Mouse (Mus musculus): ENCODE results near the gene Asb11. TPM values are rescaled to one million over a fixed set of nuclear protein-coding genes. Genes with fewer than 3 reads are reported as not detected.

The Asb11 gene
- polyA plus RNA-seq, 1 experiment from 2014 or later, result not detected

DNA sequence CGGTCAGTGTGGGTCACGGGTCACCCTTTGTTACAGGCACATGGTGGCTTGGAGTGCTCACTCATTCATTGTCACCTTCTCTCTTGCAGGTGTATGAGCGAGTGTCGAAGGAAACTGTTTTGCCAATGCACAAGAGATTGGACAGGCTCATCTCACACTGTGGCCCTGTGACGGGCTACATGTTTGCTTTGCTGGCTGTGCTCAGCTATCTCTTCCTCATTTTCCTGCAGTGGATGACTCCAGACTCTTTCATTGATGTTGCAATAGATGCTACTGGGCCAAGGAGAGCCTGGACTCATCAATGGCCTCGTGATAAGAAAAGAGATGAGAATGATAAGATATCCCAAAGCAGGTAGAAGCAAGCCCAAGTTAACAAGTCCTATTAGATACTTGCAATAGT, 5.3 kb upstream of the Asb11 start:
- H3K4me3 ChIP-seq (ENCODE audit: low read length), result no peak overlapping the region
- H3K36me3 ChIP-seq (ENCODE audit: control insufficient read depth, insufficient read depth, low read length), result peaks cover 12% of the 10 kb centered on the region; the same call in 1 of the 2 replicates
- WGBS, result 93% methylated on average over 6 of the region's 6 CpGs
- H3K4me2 ChIP-seq (replicated peaks; ENCODE audit: low read depth, low read length), result no peak overlapping the region
- no peak for ATAC-seq (ENCODE audit: low FRiP score, low TSS enrichment)
- H3K9me3 ChIP-seq (ENCODE audit: control insufficient read depth, low read length), result no peaks in the 10 kb centered on the region
- H3K27ac ChIP-seq (ENCODE audit: low read depth, low read length), result no peak overlapping the region
- no peaks in the 10 kb centered on the region for H3K27me3 ChIP-seq (ENCODE audit: control insufficient read depth, insufficient read depth, low read length)
- no peak overlapping the region for H3K9ac ChIP-seq (ENCODE audit: low read depth, low read length)
- no peaks in the 10 kb centered on the region for H3K4me1 ChIP-seq (ENCODE audit: control insufficient read depth, insufficient read depth, low read length)

DNA sequence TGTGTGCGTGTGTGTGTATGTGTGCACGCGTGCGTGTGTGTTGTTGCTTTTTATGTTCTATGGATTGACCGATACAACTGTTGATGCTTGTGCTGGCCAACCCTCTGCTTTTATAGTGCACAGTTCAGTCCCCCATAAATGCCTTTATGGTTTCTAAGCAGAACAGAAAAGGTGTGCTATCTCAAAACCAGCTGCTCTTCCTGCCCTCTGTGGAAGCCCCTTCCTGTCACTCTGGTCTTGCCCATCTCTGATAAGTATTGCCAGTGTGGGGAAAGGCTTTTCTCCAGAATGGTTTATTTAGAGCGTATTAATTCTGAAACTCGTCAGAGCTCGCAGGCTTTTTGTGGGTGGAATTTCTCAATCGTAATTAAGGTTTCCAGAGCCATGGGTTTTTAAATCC, 4.1 kb upstream of the Asb11 start:
- no peak overlapping the region for H3K4me3 ChIP-seq (ENCODE audit: low read length)
- H3K27me3 ChIP-seq (ENCODE audit: control insufficient read depth, insufficient read depth, low read length), result no peaks in the 10 kb centered on the region
- no peaks in the 10 kb centered on the region for H3K9me3 ChIP-seq (ENCODE audit: control insufficient read depth, low read length)
- peaks cover 12% of the 10 kb centered on the region; the same call in 1 of the 2 replicates for H3K36me3 ChIP-seq (ENCODE audit: control insufficient read depth, insufficient read depth, low read length)
- H3K4me2 ChIP-seq (replicated peaks; ENCODE audit: low read depth, low read length), result no peak overlapping the region
- no peaks in the 10 kb centered on the region for H3K4me1 ChIP-seq (ENCODE audit: control insufficient read depth, insufficient read depth, low read length)
- no peak overlapping the region for H3K9ac ChIP-seq (ENCODE audit: low read depth, low read length)
- no peak for ATAC-seq (ENCODE audit: low FRiP score, low TSS enrichment)
- H3K27ac ChIP-seq (ENCODE audit: low read depth, low read length), result no peak overlapping the region
- WGBS, result 95% methylated on average over 9 of the region's 9 CpGs

DNA sequence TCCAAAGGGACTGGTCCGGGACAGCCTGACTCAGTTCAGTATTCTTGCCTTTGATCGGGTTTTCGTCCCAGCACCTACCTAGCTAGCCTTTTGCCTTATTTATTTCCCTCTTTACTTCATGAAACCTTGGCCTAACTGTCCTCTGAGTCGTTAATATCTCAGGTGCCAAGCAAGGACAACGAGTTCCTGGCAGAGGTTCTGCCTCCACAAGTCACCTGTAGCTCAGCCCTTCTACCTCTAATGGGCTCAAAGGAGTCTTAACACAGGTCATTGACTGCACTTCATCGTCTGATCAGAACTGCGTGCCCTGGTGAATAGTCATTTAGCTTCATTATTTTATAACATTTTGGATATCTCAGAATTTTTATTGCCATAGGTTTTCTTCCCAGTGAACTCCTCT, 2.7 kb downstream of the Asb11 start:
- peaks cover 2% of the 10 kb centered on the region; the same call in 1 of the 2 replicates for H3K27me3 ChIP-seq (ENCODE audit: control insufficient read depth, insufficient read depth, low read length)
- ATAC-seq (ENCODE audit: low FRiP score, low TSS enrichment), result no peak
- no peak overlapping the region for H3K4me3 ChIP-seq (ENCODE audit: low read length)
- H3K27ac ChIP-seq (ENCODE audit: low read depth, low read length), result no peak overlapping the region
- H3K36me3 ChIP-seq (ENCODE audit: control insufficient read depth, insufficient read depth, low read length), result no peaks in the 10 kb centered on the region
- no peak overlapping the region for H3K9ac ChIP-seq (ENCODE audit: low read depth, low read length)
- no peak overlapping the region for H3K4me2 ChIP-seq (replicated peaks; ENCODE audit: low read depth, low read length)
- WGBS, result 84% methylated on average over 7 of the region's 7 CpGs
- H3K9me3 ChIP-seq (ENCODE audit: control insufficient read depth, low read length), result no peaks in the 10 kb centered on the region
- H3K4me1 ChIP-seq (ENCODE audit: control insufficient read depth, insufficient read depth, low read length), result no peaks in the 10 kb centered on the region

DNA sequence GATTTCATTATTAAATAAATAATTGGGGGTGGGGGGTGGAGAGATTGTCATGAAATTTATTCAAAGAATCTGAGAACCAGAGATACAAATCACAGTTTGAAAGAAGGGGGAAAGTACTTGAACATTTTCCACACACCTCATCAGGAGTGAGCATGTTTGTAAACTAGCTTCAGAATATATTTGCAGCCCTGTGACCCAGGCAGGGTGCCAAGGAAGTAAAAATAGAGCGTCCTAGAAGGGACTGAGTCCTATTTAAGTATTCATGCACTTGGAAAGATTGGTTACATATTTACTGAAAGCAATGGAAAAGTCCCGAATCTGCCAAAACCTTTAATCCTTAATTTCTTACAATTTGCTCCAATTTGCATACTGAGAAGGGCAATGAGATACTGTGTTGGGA, 3.3 kb downstream of the Asb11 start:
- Histone ChIP-seq H3K9me3 (ENCODE audit: control insufficient read depth, low read length) (no peaks in the 10 kb centered on the region), H3K4me1 (ENCODE audit: control insufficient read depth, insufficient read depth, low read length) (no peaks in the 10 kb centered on the region), H3K27me3 (ENCODE audit: control insufficient read depth, insufficient read depth, low read length) (peaks cover 2% of the 10 kb centered on the region; the same call in 1 of the 2 replicates), H3K4me3 (ENCODE audit: low read length) (no peak overlapping the region), H3K9ac (ENCODE audit: low read depth, low read length) (no peak overlapping the region), H3K27ac (ENCODE audit: low read depth, low read length) (no peak overlapping the region), H3K4me2 (replicated peaks; ENCODE audit: low read depth, low read length) (no peak overlapping the region), H3K36me3 (ENCODE audit: control insufficient read depth, insufficient read depth, low read length) (no peaks in the 10 kb centered on the region)
- no peak for ATAC-seq (ENCODE audit: low FRiP score, low TSS enrichment)
- 66% methylated on average over 2 of the region's 2 CpGs for WGBS

DNA sequence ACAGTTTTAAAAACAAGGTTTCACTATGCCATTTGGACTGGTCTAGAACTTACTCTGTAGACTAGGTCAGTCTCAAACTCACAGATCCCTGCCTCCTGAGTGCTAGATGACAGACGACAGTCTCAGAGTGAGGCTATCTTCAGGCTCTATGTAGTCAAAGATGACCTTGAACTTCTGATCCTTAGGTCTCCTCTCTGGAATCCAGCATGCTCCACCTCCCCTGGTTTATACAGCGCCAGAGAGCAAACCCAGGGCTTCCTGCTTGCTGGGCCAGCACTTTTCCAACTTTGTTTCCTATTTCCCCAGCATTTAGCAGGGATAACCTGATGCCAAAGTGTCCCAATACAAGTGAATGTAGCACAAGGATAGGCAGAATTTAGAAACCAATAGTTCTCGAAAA, 3.9 kb downstream of the Asb11 start:
- Histone ChIP-seq H3K9me3 (ENCODE audit: control insufficient read depth, low read length) (no peaks in the 10 kb centered on the region), H3K4me2 (replicated peaks; ENCODE audit: low read depth, low read length) (no peak overlapping the region), H3K4me3 (ENCODE audit: low read length) (no peak overlapping the region), H3K27me3 (ENCODE audit: control insufficient read depth, insufficient read depth, low read length) (peaks cover 2% of the 10 kb centered on the region; the same call in 1 of the 2 replicates), H3K4me1 (ENCODE audit: control insufficient read depth, insufficient read depth, low read length) (no peaks in the 10 kb centered on the region), H3K9ac (ENCODE audit: low read depth, low read length) (no peak overlapping the region), H3K27ac (ENCODE audit: low read depth, low read length) (no peak overlapping the region), H3K36me3 (ENCODE audit: control insufficient read depth, insufficient read depth, low read length) (no peaks in the 10 kb centered on the region)
- no peak for ATAC-seq (ENCODE audit: low FRiP score, low TSS enrichment)
- 80% methylated on average over 3 of the region's 3 CpGs for WGBS

DNA sequence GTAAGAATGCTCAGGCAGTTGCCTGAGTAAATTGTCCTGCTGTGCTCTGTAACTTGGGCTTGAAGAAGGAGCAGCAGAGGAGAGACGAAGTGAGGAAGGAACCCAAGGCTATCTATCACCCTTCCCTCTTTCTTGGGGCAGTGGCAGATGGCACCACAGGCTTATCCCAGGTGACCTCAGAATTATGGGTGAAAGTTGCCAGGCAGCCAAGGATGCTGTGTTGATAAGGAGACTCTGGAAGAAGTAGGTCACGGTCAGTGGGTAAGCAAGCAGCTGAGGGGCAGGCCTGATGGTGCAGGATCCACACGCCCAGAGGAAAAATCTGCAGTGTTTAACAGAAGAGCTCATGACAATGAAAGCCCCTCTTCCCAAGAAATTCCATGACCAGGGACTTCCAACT, 4.5 kb downstream of the Asb11 start:
- Histone ChIP-seq H3K9me3 (ENCODE audit: control insufficient read depth, low read length) (no peaks in the 10 kb centered on the region), H3K4me2 (replicated peaks; ENCODE audit: low read depth, low read length) (no peak overlapping the region), H3K4me3 (ENCODE audit: low read length) (no peak overlapping the region), H3K27ac (ENCODE audit: low read depth, low read length) (no peak overlapping the region), H3K36me3 (ENCODE audit: control insufficient read depth, insufficient read depth, low read length) (no peaks in the 10 kb centered on the region), H3K4me1 (ENCODE audit: control insufficient read depth, insufficient read depth, low read length) (no peaks in the 10 kb centered on the region), H3K27me3 (ENCODE audit: control insufficient read depth, insufficient read depth, low read length) (peaks cover 2% of the 10 kb centered on the region; the same call in 1 of the 2 replicates), H3K9ac (ENCODE audit: low read depth, low read length) (no peak overlapping the region)
- no peak for ATAC-seq (ENCODE audit: low FRiP score, low TSS enrichment)
- WGBS, result 78% methylated on average over 3 of the region's 3 CpGs

DNA sequence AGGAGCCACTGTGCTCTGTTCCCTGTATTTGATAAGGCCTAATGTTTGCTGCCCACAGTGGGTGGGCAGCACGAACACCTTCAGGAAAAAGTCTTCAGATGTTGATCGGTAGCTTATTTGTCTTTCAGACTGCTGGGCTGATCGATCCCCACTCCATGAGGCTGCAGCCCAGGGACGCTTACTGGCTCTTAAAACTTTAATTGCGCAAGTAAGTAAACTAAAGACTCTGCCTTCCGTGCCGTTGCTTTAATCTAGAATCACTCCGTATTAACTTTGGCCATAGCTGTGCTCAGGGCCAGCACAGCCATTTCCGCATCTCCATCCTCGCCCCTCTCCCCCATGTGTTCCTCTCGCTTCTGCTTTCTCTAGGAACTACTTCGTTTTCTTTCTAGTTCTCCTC, 8.8 kb downstream of the Asb11 start:
- H3K4me3 ChIP-seq (ENCODE audit: low read length), result no peak overlapping the region
- 89% methylated on average over 12 of the region's 12 CpGs for WGBS
- no peaks in the 10 kb centered on the region for H3K9me3 ChIP-seq (ENCODE audit: control insufficient read depth, low read length)
- no peak overlapping the region for H3K27ac ChIP-seq (ENCODE audit: low read depth, low read length)
- no peak for ATAC-seq (ENCODE audit: low FRiP score, low TSS enrichment)
- no peaks in the 10 kb centered on the region for H3K36me3 ChIP-seq (ENCODE audit: control insufficient read depth, insufficient read depth, low read length)
- H3K4me2 ChIP-seq (replicated peaks; ENCODE audit: low read depth, low read length), result no peak overlapping the region
- H3K4me1 ChIP-seq (ENCODE audit: control insufficient read depth, insufficient read depth, low read length), result no peaks in the 10 kb centered on the region
- H3K27me3 ChIP-seq (ENCODE audit: control insufficient read depth, insufficient read depth, low read length), result 0 out of 2 replicates have a peak, but pooled peaks cover 2% of the 10 kb centered on the region
- no peak overlapping the region for H3K9ac ChIP-seq (ENCODE audit: low read depth, low read length)

DNA sequence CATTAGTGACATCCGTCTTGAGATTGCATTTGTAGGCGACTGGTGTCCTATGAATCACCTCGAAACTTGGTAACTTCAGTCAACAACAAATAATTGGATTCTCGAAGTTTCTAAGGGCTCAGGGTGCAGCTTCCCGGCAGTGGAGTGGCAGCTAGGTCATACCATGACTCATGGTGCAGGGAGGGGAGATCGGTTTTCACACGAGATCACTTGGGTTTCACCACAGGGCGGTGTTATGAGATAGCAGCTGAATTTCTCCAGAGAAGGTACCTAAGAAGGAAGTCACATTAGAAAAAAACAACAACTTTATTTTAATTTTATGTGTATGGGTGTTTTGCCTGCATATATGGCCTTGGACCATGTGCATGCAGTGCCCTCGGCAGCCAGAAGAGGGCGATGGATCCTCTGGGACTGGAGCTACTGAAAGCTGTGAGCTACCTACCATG, 9.3 kb downstream of the Asb11 start:
- H3K4me1 ChIP-seq (ENCODE audit: control insufficient read depth, insufficient read depth, low read length), result no peaks in the 10 kb centered on the region
- no peaks in the 10 kb centered on the region for H3K36me3 ChIP-seq (ENCODE audit: control insufficient read depth, insufficient read depth, low read length)
- H3K27me3 ChIP-seq (ENCODE audit: control insufficient read depth, insufficient read depth, low read length), result 0 out of 2 replicates have a peak, but pooled peaks cover 2% of the 10 kb centered on the region
- H3K27ac ChIP-seq (ENCODE audit: low read depth, low read length), result no peak overlapping the region
- no peaks in the 10 kb centered on the region for H3K9me3 ChIP-seq (ENCODE audit: control insufficient read depth, low read length)
- no peak overlapping the region for H3K4me2 ChIP-seq (replicated peaks; ENCODE audit: low read depth, low read length)
- no peak overlapping the region for H3K4me3 ChIP-seq (ENCODE audit: low read length)
- no peak overlapping the region for H3K9ac ChIP-seq (ENCODE audit: low read depth, low read length)
- no peak for ATAC-seq (ENCODE audit: low FRiP score, low TSS enrichment)
- WGBS, result 67% methylated on average over 10 of the region's 10 CpGs

DNA sequence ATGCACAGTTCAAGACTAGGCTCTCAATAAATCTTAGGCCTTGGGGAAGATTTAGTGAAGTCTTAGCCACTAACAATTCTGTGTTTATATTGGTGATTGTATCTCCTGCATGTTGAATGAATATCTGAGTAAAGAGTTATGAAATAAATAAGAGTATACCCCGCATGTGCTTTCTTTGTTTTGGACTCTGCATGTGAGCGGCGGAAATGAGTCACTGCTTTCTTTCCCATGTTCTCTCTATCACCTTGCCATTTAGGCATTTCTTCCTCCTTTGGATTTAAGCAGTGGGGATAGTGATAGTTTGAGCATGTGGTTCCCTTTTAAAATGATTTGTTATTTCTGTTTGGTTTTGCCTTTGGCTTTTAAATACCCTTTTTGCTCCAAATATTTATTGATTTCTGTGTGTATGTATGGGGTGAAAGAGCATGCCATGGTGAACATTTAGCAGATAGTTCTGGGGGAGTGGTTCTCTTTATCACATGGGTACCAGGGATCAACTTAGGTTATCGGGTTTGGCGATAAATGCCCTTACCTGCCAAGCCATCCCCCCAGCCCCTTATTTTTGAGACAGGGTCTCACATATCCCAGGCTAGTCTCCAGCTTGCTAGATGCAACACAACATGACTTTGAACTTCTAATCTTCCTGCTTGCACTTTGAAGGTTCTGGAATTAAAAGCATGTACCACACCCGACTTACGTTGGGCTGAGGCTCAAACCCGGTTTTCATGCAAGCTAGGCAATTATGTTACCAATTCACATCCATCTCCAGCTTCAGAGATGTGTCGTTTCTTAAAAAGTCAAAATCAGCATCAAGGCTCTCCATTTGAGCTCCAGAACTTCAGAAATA, 10.3 kb downstream of the Asb11 start:
- 87% methylated on average over 9 of the region's 9 CpGs for WGBS
- H3K27me3 ChIP-seq (ENCODE audit: control insufficient read depth, insufficient read depth, low read length), result no peaks in the 10 kb centered on the region
- ATAC-seq (ENCODE audit: low FRiP score, low TSS enrichment), result no peak
- no peak overlapping the region for H3K27ac ChIP-seq (ENCODE audit: low read depth, low read length)
- no peaks in the 10 kb centered on the region for H3K36me3 ChIP-seq (ENCODE audit: control insufficient read depth, insufficient read depth, low read length)
- no peaks in the 10 kb centered on the region for H3K9me3 ChIP-seq (ENCODE audit: control insufficient read depth, low read length)
- H3K4me2 ChIP-seq (replicated peaks; ENCODE audit: low read depth, low read length), result no peak overlapping the region
- H3K9ac ChIP-seq (ENCODE audit: low read depth, low read length), result no peak overlapping the region
- no peak overlapping the region for H3K4me3 ChIP-seq (ENCODE audit: low read length)
- H3K4me1 ChIP-seq (ENCODE audit: control insufficient read depth, insufficient read depth, low read length), result no peaks in the 10 kb centered on the region

Measured in kidney, embryonic 14.5 days (tissue).